Mouse (Mus musculus) lung, adult 2 months (tissue): Measurements from ENCODE around the gene Camta1. TPM values are rescaled to one million over a fixed set of nuclear protein-coding genes. Genes with fewer than 3 reads are reported as not detected.

Source experiments
- DNase-seq: peaks from one replicate; pipeline ENCODE4 v3.0.0; 2022
- H3K4me1 ChIP-seq: fragments of 200-500 bp; 2 replicates; pipeline ENCODE4 v1.6.1; 2011; ENCODE audit warnings: low read length; ENCODE audit not compliant: control insufficient read depth, insufficient read depth
- H3K4me3 ChIP-seq: fragments of 200-500 bp; replicated peaks from 2 replicates; pipeline ENCODE3; 2011; ENCODE audit warnings: low read depth, mild to moderate bottlenecking, control low read depth, low read length; ENCODE audit errors: extremely low read depth
- CTCF ChIP-seq: fragments of 200-500 bp; IDR thresholded peaks from 2 replicates; pipeline ENCODE4 v1.5.1; 2011; ENCODE audit warnings: mild to moderate bottlenecking, low read length, control low read depth; ENCODE audit not compliant: insufficient read depth
- POLR2A ChIP-seq: fragments of 200-500 bp; IDR thresholded peaks from 2 replicates; pipeline ENCODE4 v1.6.1; 2011; ENCODE audit warnings: low read depth, mild to moderate bottlenecking, control low read depth, low read length, borderline replicate concordance; ENCODE audit errors: extremely low read depth
- whole genome bisulfite sequencing: fragments of 180-500 bp; shearing (Covaris S2); methylation state at CpG from one replicate; pipeline ENCODE4 v1.1.7; 2018; 5-methylcytosine and 5-hydroxymethylcytosine counted together
- polyA plus RNA-seq: library from polyadenylated mRNA; depleted of rRNA; stranded (reverse); fragments of >200 nt; gene quantifications from 2 replicates; pipeline ENCODE4 v1.2.3, GENCODE M21; 2012

Gene Camta1
- polyA plus RNA-seq, 1 experiment = 10.4 TPM

- no peak overlapping the region for H3K4me3 ChIP-seq
- no peak for DNase-seq
- H3K4me1 ChIP-seq = no peaks in the 10 kb centered on the region
- TF ChIP-seq CTCF = no peak
- TF ChIP-seq POLR2A = no peak
- 55% methylated on average over 17 of the region's 17 CpGs for WGBS
These were observed 457.0 kb downstream of the Camta1 start for GRCm38 (mm10) chr4:151404581-151405256.

GRCm38 (mm10) chr4:151401685-151402397 is 459.8 kb downstream of the Camta1 start:
- no peak for TF ChIP-seq POLR2A
- WGBS = 76% methylated on average over 22 of the region's 22 CpGs
- Histone ChIP-seq H3K4me1 (no peaks in the 10 kb centered on the region), H3K4me3 (no peak overlapping the region)
- no peak for DNase-seq

- WGBS = 78% methylated on average over 7 of the region's 7 CpGs
- no peak for TF ChIP-seq CTCF
- no peak for TF ChIP-seq POLR2A
These were observed 465.1 kb downstream of the Camta1 start for GRCm38 (mm10) chr4:151396536-151396935.

GRCm38 (mm10) chr4:151389345-151389744 is 472.3 kb downstream of the Camta1 start:
- Histone ChIP-seq H3K4me3 (no peak overlapping the region), H3K4me1 (no peaks in the 10 kb centered on the region)
- DNase-seq = no peak
- 72% methylated on average over 11 of the region's 11 CpGs for WGBS
- TF ChIP-seq POLR2A (no peak), CTCF (no peak)

More at GRCm38 (mm10) chr4:151396536-151396935, 465.1 kb downstream of the Camta1 start:
- no peak for DNase-seq
- H3K4me1 ChIP-seq = no peaks in the 10 kb centered on the region
- no peak overlapping the region for H3K4me3 ChIP-seq

- H3K4me3 ChIP-seq = no peak overlapping the region
- no peak for TF ChIP-seq POLR2A
- TF ChIP-seq CTCF = no peak
- DNase-seq = no peak
- under 1% methylated on average over 24 of the region's 24 CpGs for WGBS
- H3K4me1 ChIP-seq = no peaks in the 10 kb centered on the region
These were observed 474.8 kb downstream of the Camta1 start for GRCm38 (mm10) chr4:151386701-151387451.

- no peaks in the 10 kb centered on the region for H3K4me1 ChIP-seq
- H3K4me3 ChIP-seq = no peak overlapping the region
- DNase-seq = no peak
- TF ChIP-seq CTCF = no peak
- TF ChIP-seq POLR2A = no peak
- 12% methylated on average over 12 of the region's 12 CpGs for WGBS
These were observed 475.5 kb downstream of the Camta1 start for GRCm38 (mm10) chr4:151385985-151386700.

- DNase-seq = no peak
- TF ChIP-seq CTCF (no peak), POLR2A (no peak)
- 44% methylated on average over 1 of the region's 1 CpGs for WGBS
- Histone ChIP-seq H3K4me1 (no peaks in the 10 kb centered on the region), H3K4me3 (no peak overlapping the region)
These were observed 483.9 kb downstream of the Camta1 start for GRCm38 (mm10) chr4:151377731-151378130.

GRCm38 (mm10) chr4:151376234-151376633 is 485.4 kb downstream of the Camta1 start:
- WGBS = 83% methylated on average over 26 of the region's 26 CpGs
- Histone ChIP-seq H3K4me1 (no peaks in the 10 kb centered on the region), H3K4me3 (no peak overlapping the region)
- no peak for DNase-seq
- TF ChIP-seq POLR2A (no peak), CTCF (no peak)
